Mouse (Mus musculus) liver, postnatal 0 days (tissue): ENCODE data around the gene Nxpe3. TPM values are rescaled to one million over a fixed set of nuclear protein-coding genes. Genes with fewer than 3 reads are reported as not detected.
"Not testable (repeated sequence)": the region's sequence is repeated elsewhere in the genome, so short reads cannot be mapped to it uniquely, and the experiment has no call there.

Source experiments
- ATAC-seq: fragments of 200-750 bp; cut with Nextera tagmentation; 2 replicates; pipeline ENCODE4 v1.8.0; 2017; ENCODE audit warnings: mild to moderate bottlenecking, moderate library complexity
- DNase-seq: peaks from one replicate; pipeline ENCODE4 v3.0.0-alpha.2; 2016
- H3K27ac ChIP-seq: fragments of 300-500 bp; sonication (generic); 2 replicates; pipeline ENCODE4 v1.5.1; 2014; ENCODE audit warnings: antibody characterized with exemption, moderate library complexity, mild to moderate bottlenecking, low read depth
- H3K27me3 ChIP-seq: fragments of 300-500 bp; sonication (generic); 2 replicates; pipeline ENCODE4 v1.6.1; 2014; ENCODE audit warnings: low read length, control low read depth, mixed read lengths; ENCODE audit not compliant: insufficient read depth
- H3K36me3 ChIP-seq: fragments of 300-500 bp; sonication (generic); replicated peaks from 2 replicates; pipeline ENCODE4 v1.6.1; 2014; ENCODE audit warnings: mild to moderate bottlenecking, control low read depth, low read length, moderate library complexity, mixed read lengths; ENCODE audit not compliant: insufficient read depth
- H3K4me1 ChIP-seq: fragments of 300-500 bp; sonication (generic); 2 replicates; pipeline ENCODE4 v1.6.1; 2014; ENCODE audit warnings: antibody characterized with exemption, mild to moderate bottlenecking, control low read depth; ENCODE audit not compliant: insufficient read depth
- H3K4me2 ChIP-seq: fragments of 300-500 bp; sonication (generic); 2 replicates; pipeline ENCODE4 v1.6.1; 2014; ENCODE audit warnings: low read depth, mild to moderate bottlenecking, low read length, moderate library complexity, mixed read lengths
- H3K4me3 ChIP-seq: fragments of 300-500 bp; sonication (generic); 2 replicates; pipeline ENCODE4 v1.5.1; 2014; ENCODE audit warnings: low read depth, low read length
- H3K9ac ChIP-seq: fragments of 300-500 bp; sonication (generic); replicated peaks from 2 replicates; pipeline ENCODE4 v1.6.1; 2014; ENCODE audit warnings: mild to moderate bottlenecking, moderate library complexity
- H3K9me3 ChIP-seq: fragments of 300-500 bp; sonication (generic); 2 replicates; pipeline ENCODE4 v1.6.1; 2016; ENCODE audit warnings: mild to moderate bottlenecking, control low read depth, low read length, mixed read lengths
- CTCF ChIP-seq: sonication (generic); IDR thresholded peaks from 2 replicates; pipeline ENCODE4 v1.5.1; 2016; ENCODE audit warnings: antibody characterized with exemption, low read depth
- EP300 ChIP-seq: IDR thresholded peaks from 2 replicates; pipeline ENCODE4 v1.6.1; 2016; ENCODE audit warnings: antibody characterized with exemption, low read depth, mild to moderate bottlenecking
- WGBS: fragments of 180-500 bp; shearing (Covaris S2); extraction: QIAGEN DNeasy Blood & Tissue Kit; methylation state at CpG from one replicate; pipeline ENCODE4 v1.1.7; 2014; ENCODE audit not compliant: insufficient replicate concordance; 5-methylcytosine and 5-hydroxymethylcytosine counted together
- polyA plus RNA-seq: library from polyadenylated mRNA; unstranded; fragments of >200 nt; fragmentation: Nextera tagmentation; extraction: Ambion mirVana; gene quantifications from 2 replicates; pipeline ENCODE4 v1.2.1, GENCODE M21; 2015

The Nxpe3 gene
- polyA plus RNA-seq, 1 experiment from 2014 or later = 0.22 TPM

GRCm38 (mm10) chr16:55884246-55884645 lies 10.8 kb downstream of the Nxpe3 start:
- no peak overlapping the region for H3K9ac ChIP-seq
- H3K4me2 ChIP-seq = no peak overlapping the region
- TF ChIP-seq EP300 (no peak), CTCF (no peak)
- DNase-seq (no peak), ATAC-seq (no peak)
- H3K36me3 ChIP-seq = no peaks in the 10 kb centered on the region
- H3K9me3 ChIP-seq = no peaks in the 10 kb centered on the region
- H3K27ac ChIP-seq = no peak overlapping the region
- 90% methylated on average over 11 of the region's 11 CpGs for WGBS
- no peak overlapping the region for H3K4me3 ChIP-seq
- H3K4me1 ChIP-seq = no peaks in the 10 kb centered on the region
- H3K27me3 ChIP-seq = no peaks in the 10 kb centered on the region

GRCm38 (mm10) chr16:55876025-55876424 lies 19.1 kb downstream of the Nxpe3 start:
- WGBS = 61% methylated on average over 6 of the region's 6 CpGs
- Histone ChIP-seq H3K4me1 (no peaks in the 10 kb centered on the region), H3K9me3 (no peaks in the 10 kb centered on the region), H3K27ac (no peak overlapping the region), H3K4me3 (no peak overlapping the region), H3K9ac (no peak overlapping the region), H3K36me3 (0 out of 2 replicates have a peak, but pooled peaks cover 2% of the 10 kb centered on the region), H3K4me2 (no peak overlapping the region), H3K27me3 (no peaks in the 10 kb centered on the region)
- no peak for ATAC-seq
- TF ChIP-seq CTCF = no peak
- TF ChIP-seq EP300 = no peak
- DNase-seq = no peak

GRCm38 (mm10) chr16:55863832-55864231 lies 31.3 kb downstream of the Nxpe3 start:
- 65% methylated on average over 4 of the region's 4 CpGs for WGBS
- no peak overlapping the region for H3K4me2 ChIP-seq
- no peaks in the 10 kb centered on the region for H3K4me1 ChIP-seq
- no peak overlapping the region for H3K4me3 ChIP-seq
- TF ChIP-seq EP300 (no peak), CTCF (no peak)
- H3K9me3 ChIP-seq = no peaks in the 10 kb centered on the region
- ATAC-seq (no peak), DNase-seq (no peak)
- no peak overlapping the region for H3K9ac ChIP-seq
- H3K36me3 ChIP-seq = no peaks in the 10 kb centered on the region
- H3K27ac ChIP-seq = no peak overlapping the region
- no peaks in the 10 kb centered on the region for H3K27me3 ChIP-seq

- H3K4me2 ChIP-seq = no peak overlapping the region
- no peak overlapping the region for H3K4me3 ChIP-seq
- no peaks in the 10 kb centered on the region for H3K36me3 ChIP-seq
- DNase-seq = peak; percentile 74
- WGBS = 21% methylated on average over 7 of the region's 7 CpGs
- no peaks in the 10 kb centered on the region for H3K9me3 ChIP-seq
- TF ChIP-seq EP300 = no peak; the same call in 1 of the 2 replicates
- TF ChIP-seq CTCF = peak; percentile 99
- H3K9ac ChIP-seq = no peak overlapping the region
- no peaks in the 10 kb centered on the region for H3K27me3 ChIP-seq
- no peaks in the 10 kb centered on the region for H3K4me1 ChIP-seq
- H3K27ac ChIP-seq = no peak overlapping the region
- ATAC-seq = peak; percentile 71
Measured at GRCm38 (mm10) chr16:55863149-55863815, 31.8 kb downstream of the Nxpe3 start.

- Histone ChIP-seq H3K36me3 (no peaks in the 10 kb centered on the region), H3K27me3 (no peaks in the 10 kb centered on the region), H3K4me3 (no peak overlapping the region), H3K4me1 (no peaks in the 10 kb centered on the region), H3K27ac (no peak overlapping the region), H3K9me3 (no peaks in the 10 kb centered on the region), H3K9ac (no peak overlapping the region), H3K4me2 (no peak overlapping the region)
- no peak for TF ChIP-seq EP300
- TF ChIP-seq CTCF = no peak
- WGBS = 77% methylated on average over 3 of the region's 3 CpGs
- no peak for ATAC-seq
- no peak for DNase-seq
Measured at GRCm38 (mm10) chr16:55861104-55861503, 34.0 kb downstream of the Nxpe3 start.

- not testable (repeated sequence) for H3K27me3 ChIP-seq, H3K27ac ChIP-seq, H3K4me1 ChIP-seq, H3K36me3 ChIP-seq, DNase-seq, H3K9ac ChIP-seq, ATAC-seq, H3K9me3 ChIP-seq, H3K4me3 ChIP-seq, H3K4me2 ChIP-seq
- WGBS = 84% methylated on average over 4 of the region's 4 CpGs
Measured at GRCm38 (mm10) chr16:55859421-55859820, 35.7 kb downstream of the Nxpe3 start.

- TF ChIP-seq CTCF (peak; percentile 72), EP300 (no peak)
Measured at GRCm38 (mm10) chr16:55858465-55858864, 36.6 kb downstream of the Nxpe3 start.

More at GRCm38 (mm10) chr16:55858465-55858864, 36.6 kb downstream of the Nxpe3 start:
- Histone ChIP-seq H3K27me3 (no peaks in the 10 kb centered on the region), H3K4me2 (no peak overlapping the region), H3K9me3 (no peaks in the 10 kb centered on the region), H3K36me3 (no peaks in the 10 kb centered on the region), H3K27ac (no peak overlapping the region), H3K4me1 (no peaks in the 10 kb centered on the region), H3K4me3 (no peak overlapping the region), H3K9ac (no peak overlapping the region)
- DNase-seq (peak; percentile 74), ATAC-seq (no peak)
- WGBS = 76% methylated on average over 6 of the region's 6 CpGs
